Mouse (Mus musculus): ENCODE measurements around the gene Fyn.

The Fyn gene

DNA sequence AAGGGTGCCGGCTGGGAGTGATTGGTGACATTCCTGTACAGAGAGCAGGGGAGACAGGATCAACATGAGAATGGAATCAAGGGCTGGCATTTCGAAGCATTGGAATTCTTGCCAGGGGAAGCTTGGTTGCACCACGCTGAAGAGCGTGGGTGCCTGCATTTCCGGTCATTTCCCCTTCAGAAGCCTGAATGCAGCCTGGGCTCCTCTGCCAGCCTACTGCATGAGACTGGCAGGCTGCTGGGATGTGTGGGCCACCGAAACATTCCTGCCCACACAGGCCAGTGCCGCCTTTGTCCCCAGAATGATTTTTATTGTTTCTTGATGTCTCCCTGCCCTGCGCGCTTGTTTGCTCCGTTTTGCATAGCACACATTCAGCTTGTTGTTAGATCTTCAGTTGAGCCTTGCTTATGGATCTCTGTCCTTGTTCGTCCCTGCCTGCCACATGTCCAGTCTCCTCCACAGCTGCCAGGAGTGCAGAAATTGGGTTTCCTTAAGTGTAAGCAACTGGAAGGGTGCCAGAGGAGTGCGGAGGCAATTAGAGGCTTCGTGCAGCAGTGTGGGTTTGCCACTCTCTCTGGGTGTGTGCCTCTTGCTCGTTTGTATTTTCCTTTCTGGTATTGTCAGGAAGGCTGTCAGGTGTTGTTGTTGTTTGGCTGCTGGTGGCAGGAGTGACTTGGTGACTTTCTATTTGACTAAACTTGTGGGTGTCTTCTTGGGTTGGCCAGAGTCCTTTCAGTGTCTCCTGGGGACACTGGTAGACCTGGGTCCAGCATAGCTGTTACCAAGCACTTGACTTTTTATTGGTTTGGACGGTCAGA is 103.3 kb downstream of the Fyn start:
- in situ Hi-C loops (cut with MboI) = no loop called here

DNA sequence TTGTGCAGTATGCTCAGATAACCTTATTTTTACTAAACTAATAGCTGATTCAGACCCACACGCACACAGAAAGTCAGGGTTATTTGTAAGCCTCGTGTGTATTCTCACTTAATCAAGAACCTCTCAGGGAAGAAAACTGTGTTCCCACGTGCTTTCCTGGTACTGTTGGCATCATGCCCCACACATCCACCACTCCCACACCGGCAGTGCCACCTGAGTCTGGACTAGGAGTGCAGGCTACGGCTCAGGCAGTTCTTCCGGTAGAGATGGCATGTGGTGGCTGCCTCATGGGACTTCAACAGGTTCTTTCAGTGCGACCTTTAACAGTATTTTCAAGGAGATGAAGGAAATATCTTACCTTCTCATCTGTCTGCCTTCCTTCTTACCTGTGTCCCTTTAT is 104.3 kb downstream of the Fyn start:
- in situ Hi-C loops (cut with MboI) = no loop called here

DNA sequence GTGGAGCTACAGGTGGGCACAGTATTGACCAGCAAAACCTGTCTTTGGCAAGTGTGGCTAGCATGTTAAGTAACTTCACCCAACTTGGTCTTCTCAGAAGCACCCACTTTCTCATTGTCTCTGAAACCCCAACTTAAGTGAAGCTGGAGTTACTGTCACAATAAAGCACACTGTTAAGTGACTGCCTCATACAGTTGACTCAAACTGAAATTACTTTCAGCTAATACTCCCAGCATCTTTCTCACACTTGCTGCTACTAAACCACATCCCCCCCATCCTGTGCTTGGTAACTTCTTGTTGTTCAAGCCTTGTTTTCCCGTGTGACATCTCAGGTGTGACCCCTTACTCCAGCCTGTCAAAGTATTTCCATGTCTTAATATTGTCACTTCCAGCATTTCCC is 110.7 kb downstream of the Fyn start:
- in situ Hi-C loops (cut with MboI) = no loop called here

DNA sequence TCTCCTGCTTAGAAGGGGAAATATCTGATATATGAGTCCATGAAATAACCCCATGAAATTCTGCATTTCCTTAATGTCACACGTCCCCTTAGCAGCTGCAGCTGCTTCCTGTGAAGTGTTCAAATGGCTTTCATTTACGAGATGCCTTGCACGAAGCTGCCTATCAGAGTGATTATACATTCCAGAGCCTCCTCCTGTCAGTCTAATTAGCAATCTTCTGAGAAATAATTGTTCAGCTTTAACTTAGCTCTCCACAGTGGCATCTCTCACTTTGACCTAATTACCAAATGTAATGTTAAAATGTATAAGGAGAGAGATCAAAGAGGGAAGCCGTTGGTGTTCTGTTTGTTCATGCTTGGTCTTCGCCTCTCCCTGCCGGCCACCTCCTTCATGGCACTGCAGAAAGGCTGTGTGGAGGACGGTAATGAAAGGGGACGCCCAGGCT is 115.7 kb downstream of the Fyn start:
- in situ Hi-C loops (cut with MboI) = no loop called here

DNA sequence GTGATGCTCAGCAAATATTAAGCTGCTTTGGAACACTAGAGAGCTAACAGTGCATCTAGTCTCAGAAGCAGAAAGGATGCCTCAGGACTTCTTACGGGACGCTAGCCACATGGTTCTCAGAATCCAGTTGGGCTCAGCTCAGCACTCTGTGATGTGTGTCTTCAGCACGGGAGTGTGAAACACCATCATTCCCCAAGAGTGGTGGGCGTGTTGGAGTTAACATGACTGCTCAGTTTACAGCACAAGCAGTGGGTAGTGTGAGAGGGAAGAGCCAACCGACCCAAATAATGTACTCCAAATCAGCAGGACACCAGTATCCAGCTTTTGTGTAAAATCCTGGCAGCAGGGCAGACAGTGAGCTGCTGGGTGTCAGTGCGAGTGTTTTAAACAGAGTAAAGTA is 116.2 kb downstream of the Fyn start:
- in situ Hi-C loops (cut with MboI) = no loop called here

DNA sequence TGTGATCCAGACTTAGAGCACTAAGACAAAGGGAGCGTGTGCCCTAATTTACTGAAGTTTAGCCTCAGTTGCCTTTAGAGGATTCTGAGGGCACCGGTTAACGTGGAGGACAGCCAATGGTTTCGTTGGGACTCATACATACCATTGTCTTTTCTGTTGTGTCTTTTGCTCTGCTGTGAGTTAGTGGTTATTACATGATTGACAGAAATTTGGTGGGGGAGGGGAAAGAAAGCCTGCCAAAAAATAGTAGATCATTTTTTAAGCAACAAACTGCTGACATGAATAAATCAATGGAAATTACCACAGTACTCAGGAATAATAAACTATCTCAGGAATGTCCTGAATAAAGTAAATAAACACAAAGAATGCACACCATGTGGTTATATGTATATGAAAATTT is 117.3 kb downstream of the Fyn start:
- in situ Hi-C loops (cut with MboI) = no loop called here

DNA sequence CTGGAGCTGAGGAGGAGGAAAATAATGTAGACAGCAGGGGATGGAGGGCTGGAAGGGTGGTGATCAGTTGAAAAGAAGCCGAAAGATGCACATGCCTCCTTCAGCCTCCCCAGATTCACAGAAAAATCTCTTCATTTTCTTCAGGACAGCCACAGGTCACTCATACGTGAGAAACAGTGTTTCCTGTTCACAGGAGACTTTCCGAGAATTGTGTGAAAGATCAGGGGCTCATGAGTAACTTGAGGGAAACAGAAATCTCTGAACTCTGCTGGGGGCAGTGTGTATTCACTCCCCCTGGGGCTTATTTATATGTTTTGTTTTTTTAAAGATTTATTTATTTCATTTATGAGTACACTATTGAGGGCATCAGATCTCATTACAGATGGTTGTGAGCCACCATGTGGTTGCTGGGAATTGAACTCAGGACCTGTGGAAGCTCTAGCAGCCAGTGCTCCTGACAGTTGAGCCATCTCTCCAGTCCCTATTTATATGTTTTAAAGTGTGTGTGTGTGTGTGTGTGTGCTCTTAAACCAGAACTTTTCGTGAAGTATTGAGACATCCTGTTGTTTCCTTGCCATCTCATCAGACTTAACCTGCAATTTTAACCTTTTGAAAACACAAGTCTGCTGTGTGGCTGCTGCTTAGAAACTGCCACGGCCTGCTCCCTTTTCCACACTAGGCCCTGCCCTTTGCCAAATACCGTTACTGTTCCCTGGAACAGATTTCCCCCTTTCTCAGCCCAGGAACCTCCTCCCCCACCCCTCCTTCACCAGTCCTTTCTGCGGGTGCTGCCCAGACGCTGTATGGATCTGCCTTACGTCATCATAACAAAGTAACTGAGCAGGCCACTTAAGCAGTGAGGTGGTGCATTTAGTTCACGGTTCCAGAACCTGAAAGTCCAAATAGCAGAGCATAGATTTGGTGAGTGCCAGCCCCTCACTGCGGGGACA is 118.1 kb downstream of the Fyn start:
- in situ Hi-C loops (cut with MboI) = no loop called here

DNA sequence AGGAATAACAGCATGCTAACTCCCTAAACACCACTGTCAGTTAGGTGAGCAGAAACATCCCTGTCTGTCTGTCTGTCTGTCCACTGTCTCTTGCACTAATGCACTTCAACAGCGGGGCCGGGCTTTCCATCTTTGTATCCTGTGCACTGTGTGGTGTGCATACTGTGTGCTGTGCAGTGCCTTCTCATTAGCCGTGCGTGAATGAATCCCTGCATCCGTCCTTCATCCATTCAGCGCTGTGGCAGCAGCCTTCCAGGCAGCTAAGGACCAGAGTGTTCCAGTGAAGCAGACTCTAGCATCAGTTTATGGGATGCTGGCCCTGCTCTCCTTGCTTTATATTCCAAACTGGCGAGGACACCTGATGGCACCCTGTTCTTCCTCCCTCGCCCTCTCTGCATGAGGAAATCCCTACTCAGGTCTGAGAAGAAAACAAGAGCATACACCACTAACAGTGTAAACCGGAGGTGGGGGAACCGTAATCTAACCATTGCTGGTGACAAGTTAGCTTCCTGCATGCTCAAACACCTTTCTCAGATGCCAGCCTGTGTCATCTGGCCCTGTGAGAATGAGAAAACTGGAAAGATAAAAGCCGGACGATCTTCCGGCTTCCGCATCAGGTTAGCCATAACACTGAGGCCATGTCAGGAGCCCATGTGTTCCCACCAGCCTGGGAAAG is 119.2 kb downstream of the Fyn start:
- in situ Hi-C loops (cut with MboI) = no loop called here

DNA sequence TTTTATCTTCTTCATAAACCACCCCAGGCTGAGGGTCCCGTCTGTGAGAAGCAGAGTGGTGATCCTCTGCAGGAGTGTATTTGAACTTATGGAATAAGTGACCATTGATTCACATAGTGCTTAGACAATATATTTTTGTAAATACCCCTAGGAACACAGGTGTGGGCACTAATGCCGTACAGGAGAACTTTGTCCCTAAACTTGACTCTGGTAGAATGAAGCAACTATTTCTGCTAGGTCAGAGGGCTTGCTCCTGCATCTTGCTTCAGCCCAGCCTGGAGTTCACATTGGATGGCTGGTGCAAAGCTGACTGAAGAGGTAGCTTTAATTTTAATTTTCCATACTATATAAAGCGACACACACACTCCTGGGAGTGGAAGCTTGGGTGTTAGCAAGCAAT is 119.9 kb downstream of the Fyn start:
- in situ Hi-C loops (cut with MboI) = no loop called here

DNA sequence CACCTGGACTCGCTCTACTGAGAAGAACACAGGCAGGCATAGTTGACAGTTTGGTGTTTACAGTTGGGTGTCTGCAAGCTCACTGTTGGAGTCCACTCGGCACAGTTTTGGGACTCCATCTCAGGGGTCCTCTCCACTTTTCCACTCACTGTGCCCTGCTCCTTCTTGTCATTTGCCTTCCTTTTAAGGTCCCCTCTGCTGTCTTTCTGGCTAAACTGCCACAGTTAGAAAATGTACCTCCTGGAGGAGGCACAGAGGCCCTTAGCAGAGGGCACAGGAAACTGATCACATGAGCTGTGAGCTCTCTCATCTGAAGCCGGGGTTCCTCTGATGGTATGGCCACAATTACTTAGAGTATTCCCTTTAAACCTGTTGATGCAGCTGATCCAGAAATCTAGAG is 120.3 kb downstream of the Fyn start:
- in situ Hi-C loops (cut with MboI) = no loop called here

DNA sequence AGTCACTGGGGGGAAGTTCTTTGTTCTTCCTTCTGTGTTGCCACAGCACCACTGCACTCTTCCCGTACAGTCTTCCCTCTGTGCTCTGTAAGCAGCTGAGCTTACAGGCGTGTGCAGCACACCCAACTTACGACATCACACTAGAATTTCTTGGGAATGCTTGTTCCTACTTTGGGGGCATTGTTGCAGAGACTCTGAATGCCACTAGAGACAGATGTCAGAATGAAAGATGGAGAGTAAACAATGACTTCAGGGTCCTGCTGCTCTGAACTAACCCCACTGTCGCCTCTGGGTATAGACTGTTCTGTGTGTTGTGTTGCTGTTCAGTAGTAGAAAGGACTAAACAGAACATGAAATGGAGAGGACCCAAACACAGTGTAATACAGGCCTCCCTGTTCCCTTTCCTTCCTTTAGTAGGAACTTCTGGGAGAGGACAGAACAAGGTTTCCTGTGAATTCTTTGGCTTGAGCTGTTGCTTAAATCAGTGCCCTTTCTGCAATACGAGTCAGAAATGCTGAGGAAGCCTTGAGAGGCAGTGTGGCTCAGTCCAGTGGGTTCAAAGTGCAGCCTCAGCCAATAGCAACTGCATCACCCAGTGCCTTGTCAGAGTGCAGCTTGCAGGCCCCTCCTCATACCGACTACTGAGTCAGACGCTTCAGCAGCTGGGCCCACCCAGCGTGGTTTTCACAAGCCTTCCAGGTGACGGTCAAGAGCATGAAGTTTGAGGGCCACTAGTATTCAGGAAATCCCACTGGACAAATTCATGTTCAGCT is 121.9 kb downstream of the Fyn start:
- in situ Hi-C loops (cut with MboI) = no loop called here

DNA sequence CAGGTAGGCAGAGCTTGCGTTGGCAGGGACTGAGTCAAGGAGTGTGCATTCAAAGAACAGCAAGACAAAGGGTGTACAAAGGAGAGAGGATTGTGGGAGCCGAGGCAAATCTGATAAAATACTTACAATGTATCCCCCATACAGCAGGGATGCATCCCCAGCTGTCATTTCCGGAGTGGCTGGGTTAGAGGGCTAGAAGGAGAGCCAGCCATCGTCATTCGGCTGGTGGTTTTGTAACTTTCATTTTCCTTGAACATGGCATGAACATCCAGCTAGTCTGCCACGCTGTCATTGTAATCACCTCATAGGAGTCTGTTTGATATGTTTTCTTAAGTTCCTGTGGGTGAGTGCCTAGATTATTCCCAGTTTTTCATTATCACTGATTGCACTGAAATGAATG is 123.5 kb downstream of the Fyn start:
- in situ Hi-C loops (cut with MboI) = no loop called here

DNA sequence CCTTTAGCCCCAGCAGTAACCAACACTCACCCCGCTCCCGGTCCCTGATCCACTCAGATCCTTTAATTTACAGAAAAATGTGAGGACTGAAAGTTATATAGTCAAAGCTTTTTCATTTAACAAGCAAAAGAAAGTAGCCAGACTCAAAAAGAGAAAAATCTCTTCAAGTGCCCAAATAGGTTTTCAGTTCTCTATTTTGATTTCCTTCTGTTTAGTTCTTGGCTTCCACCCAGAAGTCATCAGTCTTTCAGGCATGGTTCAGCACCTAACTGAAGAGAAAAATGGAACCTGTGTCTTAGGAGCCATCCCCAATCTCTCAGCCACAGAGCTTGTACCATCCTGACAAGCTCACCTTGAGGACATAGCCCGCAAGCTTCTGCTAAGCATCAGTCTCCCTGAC is 124.4 kb downstream of the Fyn start:
- in situ Hi-C loops (cut with MboI) = no loop called here

DNA sequence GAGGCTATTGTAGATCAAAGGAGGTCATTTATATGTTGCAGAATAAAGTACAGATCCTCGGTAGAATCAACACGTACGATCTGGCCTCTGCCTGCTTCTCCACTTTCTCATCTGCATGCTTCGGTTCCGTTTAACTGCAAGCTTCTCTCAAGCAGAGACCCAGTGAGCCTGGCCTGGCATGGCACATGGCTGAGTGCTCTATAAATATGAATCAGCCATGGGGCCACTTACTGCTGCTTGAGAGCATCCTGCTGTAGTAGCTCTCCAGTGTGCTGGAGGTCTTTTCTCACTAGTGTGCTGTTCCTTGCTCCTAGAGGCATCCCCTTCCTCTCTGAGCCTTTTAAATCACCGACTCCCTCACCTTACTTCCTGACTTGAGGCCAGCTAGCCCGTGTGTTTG is 130.0 kb downstream of the Fyn start:
- in situ Hi-C loops (cut with MboI) = no loop called here

DNA sequence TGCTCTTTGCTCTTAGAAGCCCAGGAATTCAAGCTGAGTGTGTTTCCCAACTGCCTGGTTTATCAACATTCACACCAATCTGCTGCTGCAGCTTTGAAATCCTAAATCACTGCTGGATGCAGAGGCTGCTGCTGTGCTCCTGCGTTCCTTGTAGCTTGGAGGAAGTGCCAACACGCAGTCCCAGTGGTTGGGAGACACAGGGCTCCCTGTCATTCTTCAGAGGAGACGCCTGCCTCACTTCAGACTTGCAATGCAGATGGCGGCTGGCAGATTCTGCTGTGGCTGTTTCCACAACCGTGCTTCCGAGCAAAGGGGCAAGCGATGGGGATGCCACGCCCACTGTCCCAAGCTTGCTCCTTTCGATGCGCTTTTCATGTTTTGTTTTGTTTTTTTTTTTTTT is 132.9 kb downstream of the Fyn start:
- in situ Hi-C loops (cut with MboI) = no loop called here

DNA sequence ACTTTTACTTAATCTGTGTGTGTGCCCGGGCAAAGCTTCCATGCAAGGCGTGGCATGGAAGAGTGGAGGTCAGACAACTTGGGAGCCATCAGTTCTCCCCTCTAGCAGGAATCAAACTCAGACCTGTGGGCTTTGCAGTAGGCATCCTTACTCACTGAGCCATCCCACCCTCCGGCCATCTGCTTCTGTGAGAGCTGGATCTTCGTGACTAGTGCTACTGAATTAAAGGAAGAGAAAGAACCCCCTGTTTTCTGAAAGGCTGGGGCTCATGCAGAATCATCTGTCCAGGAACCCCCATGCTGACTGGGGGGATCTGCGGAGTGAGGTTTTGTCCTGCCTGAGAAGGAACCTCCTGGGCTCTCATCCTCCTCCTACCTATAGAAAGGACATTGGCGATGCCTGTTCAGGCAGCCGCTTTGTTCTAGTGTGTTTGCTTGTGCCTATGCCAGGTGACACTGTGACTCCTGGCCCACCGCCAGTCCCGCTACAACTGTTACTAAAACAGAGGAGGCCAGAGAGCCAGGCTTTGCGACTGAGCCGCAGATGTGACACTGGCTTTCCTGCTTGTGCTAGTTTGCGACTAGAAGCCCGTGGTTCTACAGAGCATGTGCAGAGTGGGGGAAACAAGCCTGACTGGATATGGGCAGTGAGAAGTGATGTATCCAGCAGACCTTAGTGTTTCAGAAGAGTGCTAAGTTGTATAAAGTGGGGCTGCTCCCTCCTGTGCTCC is 133.5 kb downstream of the Fyn start:
- in situ Hi-C loops (cut with MboI) = no loop called here

DNA sequence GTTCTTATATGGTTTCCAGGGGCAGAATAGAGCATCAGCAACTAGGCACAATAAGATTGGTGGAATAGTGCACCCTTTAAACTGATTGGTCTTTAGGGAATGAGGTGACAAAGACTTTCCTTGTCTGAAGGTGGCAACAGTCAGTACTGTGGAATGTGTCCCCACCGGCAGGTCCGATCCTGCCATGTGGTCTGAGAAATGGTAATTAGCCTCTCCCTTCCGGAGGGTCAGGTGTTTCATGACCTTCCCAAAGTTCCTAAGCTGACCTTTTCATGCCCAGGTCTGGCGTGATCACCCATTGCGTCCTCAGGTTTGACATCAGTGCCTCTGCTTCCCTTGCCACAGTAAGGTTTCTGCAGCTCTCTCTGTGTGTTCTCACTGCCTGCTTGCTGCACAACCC is 134.7 kb downstream of the Fyn start:
- in situ Hi-C loops (cut with MboI) = no loop called here

DNA sequence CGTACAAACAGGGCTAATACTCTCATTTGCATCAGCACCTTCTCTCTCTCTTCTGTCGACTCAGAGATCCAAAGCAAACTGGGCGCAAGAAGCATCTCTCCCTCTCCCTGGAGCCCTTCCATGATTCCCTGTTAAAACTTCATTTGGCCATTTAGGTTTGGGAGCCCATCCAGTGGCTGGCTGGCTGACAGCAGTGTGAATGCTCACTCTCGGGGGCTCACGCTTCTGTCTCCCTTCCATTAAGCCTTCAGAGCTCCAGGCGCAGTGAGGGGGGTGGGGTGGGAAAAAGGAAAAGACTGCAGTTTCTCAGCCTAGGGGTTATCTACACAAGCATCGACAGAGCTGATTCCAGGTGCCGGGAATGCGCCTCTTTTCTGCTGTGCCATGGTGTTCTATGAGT is 136.4 kb downstream of the Fyn start:
- in situ Hi-C loops (cut with MboI) = no loop called here

DNA sequence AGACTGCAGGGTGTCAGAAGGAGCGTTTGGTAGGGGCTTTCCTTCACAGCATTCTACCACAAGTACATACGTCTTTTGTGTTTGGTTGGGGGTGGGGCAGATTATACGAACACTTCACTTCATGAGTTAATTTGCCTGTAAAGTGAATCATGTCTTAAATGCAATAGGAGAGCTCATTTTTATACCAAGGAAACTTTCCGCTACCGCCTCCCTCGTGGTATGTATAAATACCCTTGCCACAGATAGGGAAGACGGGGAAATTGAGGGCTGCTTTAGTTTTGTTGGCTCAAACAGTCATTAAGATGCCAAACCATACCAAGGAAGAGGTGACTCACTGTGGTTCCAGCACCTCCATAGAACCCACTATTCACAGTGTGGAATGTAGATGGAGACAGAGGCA is 137.0 kb downstream of the Fyn start:
- in situ Hi-C loops (cut with MboI) = no loop called here

DNA sequence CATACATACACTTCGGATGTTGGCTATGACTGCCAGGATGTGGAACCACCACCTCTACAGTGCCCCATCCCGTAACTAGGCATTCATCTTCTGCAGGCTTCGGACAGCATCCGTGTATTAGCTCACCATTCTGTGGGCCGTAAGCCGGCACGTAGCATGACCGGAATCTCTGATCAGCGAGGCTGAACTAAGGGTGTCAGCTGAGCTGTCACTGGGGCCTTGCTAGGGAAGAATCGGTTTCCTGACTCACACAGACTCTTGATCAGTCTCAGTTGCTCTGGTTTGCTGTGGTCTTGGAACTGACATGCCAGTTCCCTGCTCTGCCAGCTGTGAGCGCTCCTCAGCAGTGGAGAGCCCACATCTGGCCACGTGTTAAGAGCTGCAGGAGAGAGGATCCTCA is 137.7 kb downstream of the Fyn start:
- in situ Hi-C loops (cut with MboI) = no loop called here

DNA sequence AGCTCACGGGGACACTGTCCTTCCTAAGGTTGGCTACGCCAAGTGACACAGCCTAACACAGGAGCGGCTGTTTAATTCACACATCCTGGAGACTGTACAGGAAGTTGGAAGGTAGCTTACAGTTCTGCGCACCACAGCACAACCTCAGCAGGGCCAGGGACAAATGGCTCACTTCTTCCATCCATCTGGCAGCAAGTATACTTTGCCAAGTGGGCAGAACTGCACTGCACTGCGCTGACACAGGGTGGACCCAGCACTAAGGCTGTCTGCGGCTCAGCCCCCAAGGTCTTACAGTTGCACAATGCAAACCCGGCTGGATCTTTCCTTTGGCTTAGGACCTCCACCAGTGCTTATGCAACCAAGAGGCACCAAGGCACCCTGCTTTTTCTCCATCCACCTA is 138.2 kb downstream of the Fyn start:
- in situ Hi-C loops (cut with MboI) = no loop called here
